Mouse (Mus musculus) erythroblast, embryonic 14.5 days (primary cell): Measurements from ENCODE around the gene Pla2r1.

ENCODE experiments used
- GATA1 ChIP-seq: IDR thresholded peaks from 2 replicates; pipeline ENCODE4 v1.6.1; 2012; ENCODE audit warnings: low read length, inconsistent platforms, mixed read lengths
- TAL1 ChIP-seq: IDR thresholded peaks from 3 replicates; pipeline ENCODE4 v1.6.1; 2012; ENCODE audit warnings: low read length, inconsistent platforms, mixed read lengths

GRCm38 (mm10) chr2:60479906-60480305 lies 73.2 kb downstream of the Pla2r1 start:
- no peak for TF ChIP-seq TAL1
- TF ChIP-seq GATA1: no peak
